Mouse (Mus musculus): ENCODE measurements at regions not wholly inside any gene's neighbourhood (a gene's known extent, or its start where the extent isn't known, plus 50 kb on each side); places are given as distances from the start of the nearest gene placed in this dataset.

GRCm38 (mm10) chr8:74716030-74716429, 156.9 kb upstream of the Isx start:
- TF ChIP-seq CTCF (IDR thresholded peaks at IDR 0.05; ENCODE audit: low read depth, low read length), result no peak
- TF ChIP-seq POLR2A (IDR thresholded peaks at IDR 0.05; ENCODE audit: insufficient read depth, low read length), result no peak
- TF ChIP-seq EP300 (IDR thresholded peaks at IDR 0.05; ENCODE audit: insufficient read depth, low read depth, low read length), result no peak
